Mouse (Mus musculus) thymus, adult 18-20 months (tissue): ENCODE measurements around the gene Itgb3.

Experiments
- DNase-seq, 2 experiments: peaks; one replicate each; pipeline ENCODE4 v3.0.0; 2022; ENCODE audit warnings: mixed read lengths in 2 of 2

The Itgb3 gene

DNA sequence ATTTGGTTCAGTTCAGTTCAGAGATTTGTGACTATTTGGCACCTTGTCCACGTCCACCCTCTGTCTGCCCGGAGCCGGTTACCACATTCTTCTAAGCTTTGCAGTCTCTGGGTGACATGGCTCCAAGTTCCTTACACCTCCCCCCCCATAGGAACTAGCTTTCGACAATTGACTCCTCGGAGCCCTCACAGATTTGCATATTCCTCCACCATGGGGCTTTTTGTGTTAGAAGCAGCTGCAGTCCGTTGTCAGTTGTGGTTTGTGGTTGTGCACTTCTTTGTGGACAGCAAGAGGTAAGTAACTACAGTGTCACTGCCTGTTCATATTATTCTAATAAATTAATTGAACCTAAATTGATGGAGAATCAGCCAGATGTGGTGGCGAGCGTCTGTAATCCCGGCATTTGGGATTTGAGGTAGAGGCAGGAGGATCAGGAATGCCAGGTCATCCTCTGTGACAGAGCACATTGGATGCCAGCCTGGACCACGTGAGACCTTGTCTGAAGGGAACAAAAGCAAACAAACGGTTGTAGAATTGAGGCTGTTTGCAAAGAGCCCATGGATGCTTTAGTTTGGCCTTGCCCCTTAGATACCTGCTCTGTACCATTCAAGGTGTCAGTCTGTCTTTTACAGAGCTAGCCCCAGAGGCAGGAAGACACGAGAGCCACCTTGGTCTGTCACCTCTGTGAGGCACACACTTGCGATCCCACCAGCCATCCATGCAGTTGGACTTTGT lies 25.0 kb upstream of the Itgb3 start:
- no peak for DNase-seq

DNA sequence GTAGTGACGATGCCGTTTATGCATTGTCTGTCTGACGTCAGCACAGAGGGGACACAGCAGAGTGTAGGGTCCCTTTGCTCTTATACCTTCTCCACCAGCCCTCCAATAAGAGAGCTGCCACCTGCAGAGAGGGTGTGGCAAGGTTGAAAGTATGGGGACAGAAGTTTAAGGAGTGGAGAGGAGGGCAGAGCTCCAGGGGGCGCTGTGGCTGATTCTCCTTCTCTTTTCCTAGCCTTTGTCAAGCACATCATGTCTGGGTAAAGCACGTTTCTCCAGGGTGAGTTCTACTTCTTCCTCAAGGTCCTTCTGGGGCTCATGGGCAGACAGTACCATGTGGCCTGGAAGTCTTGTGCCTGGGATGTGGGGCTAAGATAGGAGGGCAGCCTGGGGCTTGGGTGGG lies 22.3 kb upstream of the Itgb3 start:
- DNase-seq, result no peak

DNA sequence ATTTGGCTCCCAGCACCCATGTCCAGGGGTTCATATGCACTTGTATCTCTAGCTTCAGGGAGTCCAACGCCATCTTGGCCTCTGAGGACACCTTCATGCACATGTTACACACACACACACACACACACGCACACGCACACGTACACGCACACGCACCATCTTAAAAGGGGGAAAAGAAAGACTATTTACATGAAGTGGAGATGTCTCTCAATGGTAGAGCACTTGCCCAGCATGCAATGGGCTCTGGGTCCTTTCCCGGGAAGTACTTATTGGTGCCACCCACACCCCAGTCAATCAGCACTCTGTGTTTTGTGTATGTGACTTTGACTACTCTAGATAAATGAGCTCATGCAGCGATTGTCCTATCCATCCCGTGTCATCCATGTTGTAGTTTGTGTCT lies 19.9 kb upstream of the Itgb3 start:
- DNase-seq, result no peak

DNA sequence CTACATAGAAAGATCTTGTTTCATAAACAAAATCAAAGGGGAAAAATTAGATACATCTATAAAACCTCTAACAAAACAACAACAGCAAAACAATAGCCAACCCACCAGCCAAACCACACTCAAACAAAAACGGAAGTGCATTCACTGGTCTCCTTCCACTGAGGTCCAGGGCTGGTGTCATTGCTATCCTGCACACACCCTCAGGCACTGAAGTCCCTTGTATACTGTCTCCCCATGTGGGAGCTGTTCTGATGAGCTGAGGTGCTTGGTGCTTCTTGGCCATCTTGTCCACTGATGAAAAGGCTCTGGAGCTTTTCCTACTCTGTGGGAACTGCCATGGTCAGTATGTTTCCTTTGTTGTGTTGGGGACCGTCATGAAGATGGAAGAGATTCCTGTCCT lies 19.3 kb upstream of the Itgb3 start:
- DNase-seq, result no peak

DNA sequence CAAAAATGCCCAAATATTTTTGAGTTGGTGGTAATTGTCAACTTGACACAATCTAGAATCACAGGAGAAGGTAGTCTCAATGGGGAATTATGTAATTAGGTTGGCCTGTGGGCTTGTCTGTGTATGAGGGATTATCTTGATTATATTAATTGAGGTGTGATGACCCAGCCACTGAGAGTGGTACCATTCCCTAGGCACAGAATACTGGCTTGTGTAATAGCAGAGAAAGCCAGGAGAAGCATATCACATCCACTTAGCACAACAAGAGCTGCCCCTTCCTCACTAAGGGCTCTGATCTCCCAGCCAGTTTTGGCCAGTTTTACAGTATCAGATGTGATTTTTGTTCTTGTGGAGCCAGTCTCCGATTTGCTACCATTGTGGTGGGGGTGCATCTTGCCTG lies 18.2 kb upstream of the Itgb3 start:
- no peak for DNase-seq

DNA sequence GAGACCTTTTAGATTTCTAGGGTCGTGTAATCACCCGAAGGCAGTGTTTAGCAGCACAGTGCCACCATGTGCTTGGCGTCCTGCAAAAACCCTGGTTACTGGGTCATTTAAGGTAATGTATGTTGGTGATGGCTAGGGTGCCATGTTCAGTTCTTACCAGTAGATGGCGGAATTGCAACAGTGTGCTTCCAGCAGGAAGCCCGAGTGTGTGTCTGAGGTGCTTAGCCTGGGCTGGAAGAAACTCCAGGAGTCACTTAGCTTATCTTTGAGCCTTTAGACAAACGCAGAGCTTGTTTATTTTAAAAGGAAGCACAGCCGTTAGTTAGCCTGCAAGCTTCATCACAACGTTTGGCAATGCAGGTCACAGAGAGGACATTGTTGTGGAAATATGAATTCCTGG lies 17.7 kb upstream of the Itgb3 start:
- DNase-seq, result peak; percentile 47 to 66

DNA sequence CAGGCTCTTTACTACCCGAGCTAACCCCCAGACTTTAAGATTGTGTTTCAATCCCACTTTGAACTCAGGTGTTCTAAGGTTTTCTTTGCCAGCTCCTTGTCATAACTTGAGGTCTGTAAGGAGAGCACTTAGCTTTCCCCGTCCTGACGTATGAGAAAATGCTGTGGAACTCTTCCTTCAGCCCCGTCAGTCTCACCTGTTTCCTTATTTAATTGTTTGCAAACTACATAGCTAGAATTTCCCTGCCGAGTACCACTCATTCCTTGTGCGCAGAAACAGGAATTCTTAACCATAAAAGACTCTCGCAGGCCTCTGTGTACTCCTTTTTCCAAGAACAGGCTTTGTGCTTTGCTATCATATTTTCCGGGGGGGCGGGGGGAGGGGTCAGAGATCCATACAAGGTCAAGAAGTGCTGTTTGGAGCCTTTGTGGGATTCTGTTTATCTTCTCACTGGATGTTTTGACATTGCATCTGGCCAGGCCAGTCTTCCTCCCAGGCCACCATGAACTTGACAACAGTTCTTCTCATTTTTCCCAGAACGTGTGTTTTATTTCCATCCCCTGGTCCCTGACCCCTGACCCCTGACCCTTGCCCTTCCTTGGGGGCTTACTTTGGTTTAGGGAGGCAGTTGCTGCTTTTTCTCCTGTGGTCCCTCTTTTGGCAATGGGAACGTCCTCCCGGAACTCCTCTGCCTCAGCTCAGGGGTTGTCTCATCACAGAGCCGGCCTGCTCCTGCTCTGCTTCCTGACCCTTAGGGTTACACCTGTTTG lies 15.5 kb upstream of the Itgb3 start:
- no peak for DNase-seq

DNA sequence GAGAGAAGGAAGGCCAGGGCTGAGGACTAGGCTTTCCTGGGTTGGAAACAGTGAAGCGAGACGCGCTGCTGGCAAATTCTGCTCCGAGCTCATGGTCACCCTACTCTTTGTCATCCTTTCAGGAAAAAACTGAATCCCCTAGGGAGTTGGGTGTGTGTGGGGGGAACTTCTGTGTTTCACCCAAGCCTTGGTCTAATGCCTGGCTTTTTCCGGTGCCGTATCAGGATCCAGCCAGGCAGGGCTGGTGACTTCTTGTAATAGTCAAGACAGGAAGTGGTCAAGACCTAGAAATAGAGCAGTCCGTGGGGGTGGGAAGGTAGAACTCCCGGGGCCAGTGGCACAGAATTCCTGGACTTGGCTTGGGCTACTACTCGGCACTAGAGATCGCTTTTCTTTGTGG lies 11.4 kb upstream of the Itgb3 start:
- no peak for DNase-seq

DNA sequence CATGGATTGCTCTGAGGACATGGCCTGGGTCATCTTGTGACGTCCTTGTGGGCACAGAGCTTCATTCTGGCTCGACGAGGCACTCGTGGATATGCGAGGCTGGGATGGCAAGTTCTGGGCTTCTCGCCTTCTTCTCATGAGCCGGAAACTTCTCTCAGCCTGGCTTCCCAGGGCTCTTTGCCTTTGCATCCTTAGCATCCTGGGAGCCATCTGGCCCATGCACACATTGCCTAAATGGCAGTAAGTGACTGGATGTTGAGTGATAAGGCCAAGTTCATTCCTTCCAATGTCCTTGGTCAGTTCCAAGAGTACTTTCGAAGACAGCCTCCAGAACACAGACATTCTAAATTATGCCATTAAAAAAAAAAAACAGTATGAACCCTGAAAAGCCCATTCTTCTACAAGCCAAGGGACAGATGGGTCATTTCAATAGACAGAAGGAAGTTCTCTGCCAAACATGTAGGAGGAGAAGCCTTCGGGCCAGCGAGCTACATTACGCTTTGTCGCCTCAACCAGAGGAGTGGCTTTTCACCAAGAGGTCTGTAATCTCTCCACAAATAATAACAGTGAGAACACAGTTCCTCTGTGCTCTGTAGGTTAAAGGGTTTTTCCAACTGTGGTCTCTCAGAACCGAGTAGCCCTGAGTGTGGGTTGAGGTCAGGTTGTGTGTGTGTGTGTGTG lies 8.4 kb upstream of the Itgb3 start:
- DNase-seq, result no peak

DNA sequence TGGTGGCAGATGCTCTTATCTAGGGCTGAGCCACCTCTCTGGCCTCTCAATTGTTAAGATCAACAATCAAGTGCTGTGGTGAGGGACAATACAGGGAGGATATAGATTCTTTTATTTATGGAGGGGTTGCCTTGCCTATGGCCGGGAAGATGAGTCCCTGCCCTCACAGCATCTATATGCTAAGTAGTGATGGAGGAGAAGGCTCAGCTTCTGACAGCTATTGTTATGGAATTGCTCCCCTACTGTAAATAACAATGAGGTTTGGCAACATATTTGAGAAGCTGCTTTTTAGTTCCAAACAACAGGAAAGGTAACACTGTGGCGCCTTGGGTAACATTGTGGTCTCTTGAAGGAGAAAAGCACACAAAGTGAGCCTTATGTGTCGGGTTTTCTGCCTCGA lies 7.1 kb upstream of the Itgb3 start:
- DNase-seq, result no peak

DNA sequence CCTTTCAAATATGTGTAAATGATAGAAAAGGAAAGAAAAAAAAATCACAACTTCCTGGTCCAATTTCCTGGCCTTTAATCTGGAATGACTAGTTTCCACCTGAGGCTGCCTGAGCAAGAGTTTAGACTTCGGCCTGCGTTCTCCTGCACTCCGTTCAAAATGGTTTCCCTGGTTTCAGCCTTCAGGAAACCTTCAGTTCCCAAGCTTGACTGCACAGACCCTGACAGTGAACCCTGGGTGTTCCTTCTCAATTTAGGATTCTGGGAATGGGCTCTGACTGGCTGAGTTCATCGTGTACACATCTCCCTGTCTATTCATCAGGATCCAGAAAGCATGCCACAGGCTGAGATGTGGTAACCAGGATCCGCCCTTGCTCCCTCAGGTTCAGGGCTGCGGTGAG lies 3.6 kb upstream of the Itgb3 start:
- no peak for DNase-seq

DNA sequence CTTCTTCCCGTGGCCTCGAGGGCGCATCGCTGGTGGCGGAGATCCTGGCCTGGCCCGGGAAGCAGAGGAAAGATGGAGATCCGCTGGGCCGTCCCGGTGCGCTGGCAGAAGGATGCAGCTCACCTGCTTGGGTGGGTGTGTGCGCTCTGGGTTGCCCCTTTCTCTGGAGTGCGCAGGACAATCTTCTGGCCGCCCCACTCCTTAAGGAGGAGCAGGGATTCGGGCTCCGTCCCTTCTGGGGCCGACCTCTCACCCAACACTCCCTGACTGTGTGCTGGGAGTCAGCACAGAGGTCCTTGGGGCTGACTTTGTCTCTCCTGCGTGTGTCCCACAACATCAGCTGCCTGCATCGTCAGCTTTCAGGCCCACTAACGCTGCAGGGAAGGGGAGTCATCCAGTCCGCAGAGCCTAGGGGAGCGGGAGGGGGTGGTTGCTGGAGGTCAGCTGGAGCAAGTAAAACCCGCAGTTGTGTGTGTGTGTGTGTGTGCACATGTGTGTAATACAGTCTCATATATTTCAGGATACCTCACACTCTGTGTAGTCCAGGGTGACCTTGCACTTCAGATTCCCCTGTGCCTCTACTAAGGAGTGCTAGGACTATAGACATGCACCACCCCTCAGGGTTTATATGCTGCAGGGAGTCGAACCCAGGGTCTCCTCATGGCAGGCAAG lies 585 bp downstream of the Itgb3 start:
- DNase-seq, result no peak

DNA sequence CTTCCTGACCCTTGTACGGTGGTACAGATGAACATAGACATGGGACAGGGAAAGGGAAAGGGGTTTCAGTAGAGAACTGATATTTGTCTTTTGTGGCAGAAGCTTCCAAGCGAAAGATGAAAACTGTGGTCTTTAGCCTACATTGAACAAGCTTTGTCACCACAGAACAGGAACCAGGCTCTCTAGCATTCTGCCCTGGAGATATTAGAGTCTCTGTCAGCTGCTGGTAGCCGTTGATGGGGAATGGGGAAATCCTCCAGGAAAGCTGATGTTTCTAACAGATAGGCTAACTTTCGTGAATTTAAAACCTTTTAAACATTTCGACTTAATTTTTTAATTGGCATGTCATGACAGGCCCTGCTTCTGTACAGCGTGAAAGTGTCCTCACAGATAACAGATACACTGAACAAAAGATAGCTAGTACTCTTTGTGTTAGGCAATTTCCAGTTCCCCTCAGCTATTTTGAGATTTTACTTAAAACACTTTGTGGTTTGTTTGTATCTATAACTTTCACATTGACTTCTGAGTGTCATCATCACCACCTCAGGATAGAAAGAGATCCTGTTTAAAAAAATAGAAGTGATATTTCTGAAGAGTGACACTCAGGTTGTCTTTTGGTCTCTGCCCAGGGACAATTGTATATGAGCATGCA lies 1.4 kb downstream of the Itgb3 start:
- no peak for DNase-seq

DNA sequence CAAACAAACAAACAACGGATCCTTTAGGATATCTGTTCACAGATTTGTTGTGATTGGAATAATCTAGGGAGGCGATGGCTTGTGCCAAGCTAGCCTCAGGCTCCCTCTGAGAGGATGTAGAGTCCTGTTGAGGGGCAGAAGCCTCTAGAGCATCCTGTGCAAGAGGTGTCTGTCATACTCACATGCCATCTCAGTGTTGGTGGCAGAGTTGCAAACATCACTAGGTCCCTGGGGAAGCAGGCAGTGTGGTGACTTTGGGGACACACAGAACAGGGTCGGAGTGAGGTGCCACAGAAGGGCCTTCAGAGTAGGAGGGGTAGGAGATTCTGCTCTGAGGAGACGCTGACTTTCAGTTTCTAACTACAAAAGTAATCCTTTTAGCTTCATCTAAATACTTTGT lies 1.9 kb downstream of the Itgb3 start:
- no peak for DNase-seq

DNA sequence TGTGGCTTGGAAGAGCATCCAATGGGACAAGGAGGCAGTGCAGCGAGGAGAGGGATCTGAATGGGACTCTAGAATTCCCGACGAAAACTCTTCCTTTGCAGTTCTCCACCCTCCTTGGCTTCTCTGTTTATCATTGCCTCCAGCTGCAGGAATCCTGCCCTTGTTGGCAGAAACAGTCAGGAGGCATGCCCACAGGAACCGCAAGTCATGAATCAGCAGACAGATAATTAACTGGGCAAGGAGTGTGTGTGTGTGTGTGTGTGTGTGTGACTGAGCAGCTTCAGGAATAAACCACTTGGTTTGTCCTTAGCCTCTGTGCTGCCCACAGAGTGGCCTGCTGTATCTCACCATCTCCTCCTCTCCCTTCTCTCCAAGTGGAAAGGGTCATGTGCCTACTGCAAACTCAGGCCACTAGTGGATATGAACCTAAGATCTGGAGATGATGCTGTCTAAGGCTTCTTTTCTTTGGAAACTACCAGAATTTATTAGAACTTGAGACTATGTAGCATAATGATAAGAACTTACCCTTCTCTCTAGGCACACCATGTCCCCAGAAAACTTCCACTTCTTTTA lies 3.9 kb downstream of the Itgb3 start:
- DNase-seq, result no peak

DNA sequence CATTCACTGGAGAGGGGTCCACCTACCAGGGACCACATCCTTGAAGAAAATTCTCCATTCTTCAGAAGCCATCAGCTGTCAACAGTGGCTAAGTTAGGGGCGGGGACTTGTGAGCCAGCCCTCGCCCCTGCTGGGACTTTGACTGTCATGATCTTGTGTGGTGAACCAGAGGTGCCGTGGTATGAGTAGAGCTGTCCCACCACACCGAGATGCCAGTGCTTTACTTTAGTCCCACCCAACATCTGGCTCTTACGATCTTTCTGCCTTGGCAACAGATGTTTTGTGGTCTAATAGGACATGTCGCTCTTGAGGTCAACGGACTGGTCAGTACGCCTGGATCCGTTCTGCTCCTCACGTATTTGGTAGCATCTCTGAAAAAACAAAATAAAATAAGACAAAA lies 5.8 kb downstream of the Itgb3 start:
- DNase-seq, result no peak

DNA sequence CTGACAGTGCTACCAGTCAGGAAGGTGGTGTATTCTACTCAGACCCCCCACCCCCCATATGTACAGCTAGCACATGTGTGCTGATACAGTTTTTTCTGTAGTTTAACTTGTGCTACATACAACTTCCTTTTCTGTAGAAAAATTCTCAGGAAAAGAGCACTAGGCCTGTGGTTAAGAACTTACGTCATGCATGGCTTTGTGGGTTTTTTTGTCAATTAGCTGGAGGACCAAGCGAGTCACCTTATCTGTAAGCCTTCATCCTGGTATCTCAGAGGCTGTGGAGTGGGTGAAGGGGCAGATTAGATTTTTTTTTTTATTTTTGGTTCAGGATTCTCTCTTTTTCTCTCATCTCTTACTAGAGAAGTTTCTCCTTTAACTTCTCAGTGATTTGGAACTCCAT lies 6.3 kb downstream of the Itgb3 start:
- no peak for DNase-seq

DNA sequence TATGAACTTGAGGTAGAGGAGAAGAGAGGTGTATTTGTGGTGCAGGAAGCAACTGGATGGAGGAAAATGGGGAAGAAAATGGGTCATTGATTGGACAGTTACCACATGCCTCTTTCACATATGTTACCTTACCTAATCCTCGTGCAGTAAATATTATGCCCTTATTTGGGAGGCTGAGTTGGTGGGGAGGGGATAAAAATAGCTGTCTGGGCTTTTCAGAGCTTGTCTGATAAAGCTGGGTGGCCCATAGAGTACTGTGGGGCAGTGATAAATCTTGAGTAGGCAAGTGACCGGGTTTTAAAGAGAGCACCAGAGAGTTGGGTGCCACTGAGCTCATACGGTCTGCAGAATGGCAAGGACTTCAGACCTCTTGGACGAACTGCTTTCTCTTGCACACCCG lies 8.4 kb downstream of the Itgb3 start:
- DNase-seq, result no peak

DNA sequence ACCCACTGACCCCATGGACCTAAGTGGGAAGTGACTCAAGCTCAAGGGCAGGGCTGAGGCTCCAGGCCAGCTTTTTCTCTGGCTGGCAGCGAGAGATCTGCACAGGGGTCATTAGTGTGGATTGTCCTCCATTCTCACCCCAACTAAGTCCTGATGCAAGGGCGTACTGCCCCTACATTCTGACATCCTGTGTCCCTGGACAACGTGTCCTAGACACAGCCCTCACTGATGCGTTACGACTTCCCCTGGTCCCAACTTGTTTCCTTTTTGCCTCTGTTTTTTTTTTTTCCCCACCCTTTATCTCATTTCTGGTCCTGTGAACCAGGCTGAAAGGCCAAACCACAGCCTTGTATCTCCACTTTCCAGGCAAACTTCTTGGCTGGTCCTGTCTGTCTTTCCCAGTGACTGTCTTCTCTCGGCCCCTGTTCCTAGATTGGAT lies 10.9 kb downstream of the Itgb3 start:
- DNase-seq, result no peak

DNA sequence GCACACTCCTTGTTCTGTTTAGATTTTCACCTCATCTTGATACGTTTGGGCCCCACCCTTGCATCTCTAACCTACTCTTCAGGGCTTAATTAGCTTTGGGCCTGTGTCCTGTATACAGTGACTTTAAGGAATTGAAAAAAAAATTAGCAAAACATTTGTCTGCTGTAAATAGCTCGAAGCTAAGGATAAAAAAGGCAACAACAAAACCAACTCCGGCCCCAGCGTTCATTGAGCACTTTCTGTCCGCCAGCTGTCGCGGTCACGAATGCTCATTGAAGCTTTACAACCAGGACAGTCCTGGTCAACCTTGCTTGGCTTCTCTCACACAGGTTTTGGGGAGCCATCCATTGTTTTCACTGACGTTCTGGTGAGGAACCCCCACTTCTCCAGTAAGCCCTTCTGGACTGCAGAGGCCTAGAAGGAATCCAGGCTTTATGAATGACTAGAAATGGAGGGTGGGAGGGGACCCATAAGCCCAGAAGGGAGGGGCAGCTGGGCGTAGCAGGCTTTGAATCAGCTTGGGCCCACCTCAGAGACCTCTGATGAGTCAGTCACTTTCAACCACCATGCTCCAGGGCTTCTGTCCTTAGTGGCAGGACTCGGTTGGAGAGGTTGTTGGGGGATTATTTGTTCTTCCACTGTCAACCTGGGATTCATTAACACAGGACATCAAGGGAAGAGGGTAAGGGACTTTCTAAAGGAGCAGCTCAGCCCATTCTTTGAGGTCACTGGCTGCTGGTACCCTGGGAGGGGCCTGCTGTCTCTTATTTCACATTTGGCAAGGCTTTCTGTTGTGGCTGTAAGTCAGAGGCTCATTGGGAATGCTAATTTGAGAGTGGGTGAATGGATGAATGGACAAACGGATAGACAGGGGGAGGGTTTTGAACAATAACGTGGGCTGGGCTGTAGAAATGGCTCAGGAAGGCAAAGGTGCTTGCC lies 11.6 kb downstream of the Itgb3 start:
- DNase-seq, result no peak
